Mouse (Mus musculus) testis, adult 2 months (tissue): ENCODE measurements around the gene C030005K15Rik.

Experiments
- CTCF ChIP-seq: fragments of 200-500 bp; IDR thresholded peaks from 2 replicates; pipeline ENCODE4 v1.5.1; 2012; ENCODE audit warnings: low read depth, mild to moderate bottlenecking, inconsistent platforms, low read length, moderate library complexity; ENCODE audit not compliant: control insufficient read depth, insufficient read depth, insufficient replicate concordance
- POLR2A ChIP-seq: fragments of 200-500 bp; IDR thresholded peaks from 2 replicates; pipeline ENCODE4 v1.6.1; 2012; ENCODE audit warnings: low read depth, mild to moderate bottlenecking, inconsistent platforms, low read length, moderate library complexity; ENCODE audit not compliant: control insufficient read depth

DNA sequence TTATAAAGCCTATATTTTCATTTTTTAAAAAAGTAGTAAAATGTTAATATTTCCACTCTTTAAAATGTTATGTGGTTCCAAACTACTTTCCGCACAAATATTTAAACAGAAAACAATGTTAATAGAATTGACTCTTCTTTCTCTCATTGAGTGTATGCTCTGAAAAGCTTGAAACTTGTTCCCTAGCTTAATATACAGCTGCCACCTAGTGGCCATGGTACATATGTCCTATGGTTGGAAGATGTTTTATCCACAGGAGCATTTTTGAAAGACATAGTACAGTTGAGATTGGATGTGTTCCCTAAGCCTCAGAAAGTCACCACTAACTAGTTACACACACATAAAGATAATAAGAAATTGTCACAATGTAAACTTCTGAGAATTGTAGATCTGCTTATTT is 22.0 kb downstream of the C030005K15Rik start:
- TF ChIP-seq CTCF = no peak
- no peak for TF ChIP-seq POLR2A
